Mouse (Mus musculus): ENCODE data around the gene Cdk4.
A peak's percentile ranks its signal among the peaks of the same experiment; 100 is the strongest.

The Cdk4 gene

DNA sequence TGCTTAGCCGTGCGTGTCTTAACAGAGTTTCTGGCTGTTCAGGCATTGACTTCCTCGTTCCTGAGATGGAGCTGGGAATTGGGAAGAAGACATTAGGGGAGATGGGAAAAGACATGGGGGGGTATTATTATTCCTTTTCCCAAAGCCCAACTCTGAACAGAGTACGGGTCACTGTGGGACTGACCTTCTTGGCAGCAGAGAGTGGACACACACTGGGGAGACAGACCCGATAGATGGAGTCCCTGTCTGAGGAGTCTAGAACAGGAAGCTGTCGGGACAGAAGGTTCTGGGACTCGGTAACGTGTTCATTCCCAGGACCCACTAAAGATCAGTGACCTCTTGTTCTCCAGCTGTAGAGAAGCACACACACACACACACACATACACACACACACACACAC, 12.3 kb downstream of the Cdk4 start:
- DNase-seq (ENCODE audit: low spot score) = no peak

DNA sequence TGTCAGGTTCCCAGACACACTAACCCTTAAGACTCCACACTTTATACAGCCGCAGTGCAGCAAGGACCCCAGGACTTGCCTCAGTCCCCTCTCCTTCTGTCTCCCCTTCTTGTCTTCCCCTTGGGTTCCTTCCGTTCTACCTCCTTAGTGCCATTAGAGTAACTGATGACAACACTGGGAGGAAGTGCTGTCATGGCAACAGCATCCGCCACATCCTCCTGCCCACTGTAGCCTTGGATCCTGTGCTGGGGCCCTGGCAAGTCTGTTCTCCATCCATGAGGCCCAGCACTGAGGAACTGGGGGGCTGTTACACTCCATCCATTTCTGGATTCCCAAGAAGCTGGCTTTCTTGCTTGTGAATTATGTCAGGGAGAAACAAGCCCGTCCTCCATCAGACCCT, 12.7 kb downstream of the Cdk4 start:
- no peak for DNase-seq (ENCODE audit: low spot score)

DNA sequence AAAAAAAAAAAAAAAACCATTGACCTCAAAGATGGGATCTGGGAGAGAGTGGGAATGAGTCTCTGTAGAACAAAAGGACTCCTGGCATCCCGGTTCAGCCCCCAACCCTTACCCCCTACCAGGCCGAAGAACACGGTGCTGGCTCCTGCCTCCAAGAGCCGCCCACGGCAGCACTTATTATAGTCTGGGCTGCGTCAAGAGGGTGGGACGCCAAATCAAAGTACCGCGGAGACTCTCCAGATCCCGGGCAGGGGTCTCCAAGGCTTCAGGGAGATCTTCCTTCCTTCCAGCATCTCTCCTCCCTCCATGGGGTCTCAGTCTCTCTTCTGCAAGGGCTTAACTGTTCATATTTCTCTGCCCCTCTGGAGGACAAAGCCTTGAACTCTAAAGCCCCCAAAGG, 14.2 kb downstream of the Cdk4 start:
- DNase-seq (ENCODE audit: low spot score) = no peak

DNA sequence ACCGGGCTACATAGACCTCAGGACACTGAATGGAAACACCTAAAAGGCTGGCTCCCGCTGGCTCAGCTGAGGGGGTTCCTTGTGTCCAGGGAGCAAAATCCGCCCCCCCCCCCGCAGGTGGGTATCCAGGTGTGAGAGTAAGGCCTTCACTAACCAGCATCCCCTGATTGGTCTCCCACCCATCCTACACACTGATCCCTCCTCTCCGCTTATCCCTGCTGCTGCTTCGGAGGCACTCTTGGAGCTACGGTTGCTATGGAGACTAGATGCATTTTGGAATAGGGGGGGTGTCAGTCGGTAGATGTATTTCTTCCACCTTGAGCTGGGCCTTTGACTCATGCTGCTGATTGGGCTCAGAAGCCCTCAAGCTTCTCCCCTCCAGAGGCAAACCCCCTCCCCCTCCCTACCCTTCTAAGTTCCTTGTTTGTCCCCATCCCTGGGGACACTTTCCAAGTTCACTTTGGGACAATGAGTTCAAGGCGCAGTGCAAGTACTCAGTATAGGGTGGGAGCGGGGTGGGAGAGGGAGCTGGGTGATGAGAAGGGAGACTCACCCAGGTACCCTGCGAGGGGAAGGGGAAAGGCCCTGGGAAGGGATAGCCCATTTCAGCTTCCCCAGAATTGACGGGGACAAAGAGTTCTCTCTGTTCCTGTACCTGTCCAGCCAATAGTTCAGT, 14.8 kb downstream of the Cdk4 start:
- no peak for DNase-seq (ENCODE audit: low spot score)

DNA sequence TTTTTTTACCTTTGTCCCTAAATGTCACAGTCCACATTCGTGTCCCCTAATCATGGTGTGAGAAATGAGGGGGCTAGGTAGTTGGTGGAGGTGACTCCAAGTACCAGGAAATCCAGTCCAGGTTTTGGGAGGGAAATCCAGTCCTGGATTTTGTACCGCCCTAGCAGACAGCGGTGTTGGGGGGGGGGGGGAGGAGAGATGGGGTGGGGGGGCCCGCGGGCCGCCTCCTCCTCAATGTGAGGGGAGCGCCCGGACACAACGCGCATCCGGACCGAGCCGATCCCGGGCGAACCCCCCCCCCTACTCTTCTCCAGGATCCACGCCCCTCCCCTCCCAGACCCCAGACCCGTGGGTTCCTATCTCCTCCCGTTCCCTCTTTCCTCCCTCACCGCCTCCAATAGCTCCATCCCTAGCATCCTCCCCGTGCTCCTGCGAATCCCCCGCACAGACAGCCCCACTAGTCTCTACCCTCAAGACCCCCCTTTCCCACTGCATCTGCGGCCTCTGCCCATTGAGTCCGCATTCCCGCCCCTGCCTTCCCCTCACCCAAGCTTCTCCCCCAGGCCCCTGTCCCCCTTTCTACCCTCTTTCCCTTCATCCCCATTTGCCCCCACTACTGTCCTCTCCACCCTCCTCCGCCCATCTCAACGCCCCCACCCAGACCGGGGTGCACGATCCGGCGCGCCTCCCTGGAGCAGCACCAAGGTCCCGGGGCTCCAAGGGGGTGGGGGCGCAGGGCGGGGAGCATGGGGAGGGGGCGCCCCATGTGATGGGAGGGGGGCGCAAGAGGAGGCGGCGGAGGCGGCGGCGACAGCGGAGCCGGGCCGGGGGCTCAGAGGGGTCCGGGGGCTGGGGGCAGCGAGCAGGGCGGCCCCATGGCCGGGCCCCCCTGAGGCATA, 15.6 kb downstream of the Cdk4 start:
- DNase-seq (ENCODE audit: low spot score) = peak; percentile 44

DNA sequence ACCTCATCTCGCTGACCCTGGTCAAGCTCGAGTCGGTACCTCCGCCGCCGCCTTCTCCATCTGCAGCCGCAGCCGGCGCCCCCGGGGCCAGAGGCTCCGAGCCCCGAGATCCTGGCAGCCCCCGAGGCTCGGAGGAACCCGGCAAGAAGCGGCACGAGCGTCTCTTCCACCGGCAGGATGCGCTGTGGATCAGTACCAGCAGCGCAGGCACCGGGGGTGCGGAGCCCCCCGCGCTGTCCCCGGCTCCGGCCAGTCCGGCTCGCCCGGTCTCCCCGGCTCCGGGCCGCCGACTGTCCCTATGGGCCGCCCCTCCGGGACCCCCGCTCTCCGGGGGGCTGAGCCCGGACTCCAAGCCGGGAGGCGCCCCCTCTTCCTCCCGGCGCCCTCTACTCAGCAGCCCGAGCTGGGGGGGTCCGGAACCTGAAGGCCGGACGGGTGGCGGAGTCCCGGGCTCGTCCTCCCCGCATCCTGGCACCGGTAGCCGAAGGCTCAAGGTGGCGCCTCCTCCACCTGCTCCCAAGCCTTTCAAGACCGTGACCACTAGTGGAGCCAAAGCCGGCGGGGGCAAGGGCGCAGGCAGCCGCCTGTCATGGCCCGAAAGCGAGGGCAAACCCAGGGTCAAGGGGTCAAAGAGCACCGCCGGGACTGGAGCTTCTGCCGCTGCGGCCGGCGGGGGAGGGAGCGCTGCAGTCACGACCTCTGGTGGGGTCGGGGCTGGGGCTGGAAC, 16.5 kb downstream of the Cdk4 start:
- DNase-seq (ENCODE audit: low spot score) = peak; percentile 37

DNA sequence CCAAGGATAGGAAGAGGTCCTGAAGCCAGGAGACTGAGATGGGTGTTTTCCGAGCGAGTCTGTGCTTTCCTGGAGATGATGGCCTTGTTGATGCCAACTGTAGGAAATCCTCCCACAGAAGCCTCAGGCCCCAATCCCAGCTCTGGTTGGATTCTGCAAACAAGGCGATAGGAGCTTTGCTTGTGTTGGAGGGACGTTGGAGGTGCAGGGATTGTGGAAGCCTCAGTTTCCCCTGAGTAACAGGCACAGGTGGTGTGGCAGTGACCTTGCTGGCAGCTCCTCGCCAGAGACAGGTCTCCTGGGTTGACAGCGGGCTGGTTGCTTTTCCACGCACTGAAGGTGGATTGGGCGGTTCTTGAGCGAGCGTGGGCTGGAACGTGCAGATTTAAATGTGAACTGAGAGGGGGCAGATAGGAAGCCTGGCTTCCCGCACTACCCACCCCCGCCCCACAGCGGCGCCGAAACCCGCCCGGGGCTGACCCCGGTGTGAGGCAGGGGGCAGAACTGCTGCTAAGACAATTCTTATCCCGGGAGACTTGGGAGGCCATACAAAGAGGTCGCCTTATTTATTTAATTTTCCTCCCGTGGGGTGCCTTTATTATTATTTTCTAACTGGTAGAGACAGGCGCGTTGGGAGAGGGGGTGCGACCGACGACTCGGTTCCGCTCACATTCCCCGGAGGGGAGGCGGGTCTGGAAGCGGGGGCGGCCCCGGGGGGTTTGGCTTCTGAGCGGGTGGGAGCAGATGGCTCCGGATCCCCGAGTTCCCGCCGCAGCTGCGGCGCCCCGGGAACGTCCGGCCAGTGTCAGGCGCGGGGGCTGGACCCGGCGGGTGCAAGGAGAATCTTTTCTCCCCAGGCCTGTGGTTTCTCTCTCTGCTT, 17.8 kb downstream of the Cdk4 start:
- DNase-seq (ENCODE audit: low spot score) = no peak

DNA sequence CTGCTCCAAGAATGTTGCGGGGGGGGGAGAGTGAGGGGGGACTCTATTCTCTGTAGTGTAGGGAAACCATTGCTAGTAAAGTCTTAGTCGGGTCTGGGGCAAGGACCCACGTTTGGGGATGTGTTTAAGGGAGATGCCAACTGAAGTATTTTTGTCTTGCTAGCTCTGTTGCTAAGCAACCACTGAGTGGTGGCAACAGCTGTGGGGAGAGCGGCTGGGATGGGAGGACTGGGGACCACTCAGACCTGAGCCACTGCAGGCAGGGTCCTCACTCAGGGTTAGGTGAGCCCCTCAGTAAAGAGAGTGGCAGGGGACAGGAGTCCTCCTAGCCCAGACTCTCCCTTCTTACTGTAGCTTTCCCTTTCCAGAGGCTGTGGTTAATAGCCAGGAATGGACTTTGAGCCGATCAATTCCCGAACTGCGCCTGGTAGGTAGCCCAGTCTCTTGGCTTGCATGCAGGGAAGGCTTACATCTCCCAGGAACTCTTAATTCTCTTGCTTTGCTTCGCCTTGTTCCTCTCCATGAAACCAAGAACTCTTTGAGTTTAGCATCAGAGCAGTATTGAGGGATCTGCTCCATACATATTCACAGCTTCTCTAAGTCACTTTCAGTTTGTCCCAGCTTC, 18.8 kb downstream of the Cdk4 start:
- DNase-seq (ENCODE audit: low spot score) = no peak

DNA sequence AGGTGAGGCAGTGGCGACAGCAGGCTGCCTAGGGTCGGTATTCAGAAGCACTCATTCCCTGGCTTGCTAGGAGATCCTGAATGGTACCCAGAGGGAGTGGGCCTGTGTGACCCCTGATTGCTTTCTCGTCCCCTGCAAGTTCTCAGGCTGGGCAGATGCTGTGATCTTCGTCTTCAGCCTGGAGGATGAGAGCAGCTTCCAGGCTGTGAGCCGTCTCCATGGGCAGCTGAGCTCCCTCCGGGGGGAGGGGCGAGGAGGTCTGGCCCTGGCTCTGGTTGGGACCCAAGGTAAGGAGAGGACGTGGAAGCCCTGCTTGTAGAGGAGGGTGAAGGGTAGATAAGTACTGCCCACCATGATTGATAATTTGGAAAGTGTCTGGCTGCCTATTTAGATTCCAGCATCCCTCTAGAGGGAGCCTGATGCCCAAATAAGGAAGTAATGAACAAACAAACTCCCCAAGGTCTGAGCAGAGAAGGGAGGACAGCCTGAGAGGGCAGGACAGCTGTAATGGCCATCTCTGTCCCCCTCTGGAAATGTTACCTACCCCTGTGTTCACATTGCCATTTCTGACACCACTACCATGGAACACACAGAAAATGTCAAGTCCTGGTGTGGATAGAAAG, 20.1 kb downstream of the Cdk4 start:
- DNase-seq (ENCODE audit: low spot score) = no peak

DNA sequence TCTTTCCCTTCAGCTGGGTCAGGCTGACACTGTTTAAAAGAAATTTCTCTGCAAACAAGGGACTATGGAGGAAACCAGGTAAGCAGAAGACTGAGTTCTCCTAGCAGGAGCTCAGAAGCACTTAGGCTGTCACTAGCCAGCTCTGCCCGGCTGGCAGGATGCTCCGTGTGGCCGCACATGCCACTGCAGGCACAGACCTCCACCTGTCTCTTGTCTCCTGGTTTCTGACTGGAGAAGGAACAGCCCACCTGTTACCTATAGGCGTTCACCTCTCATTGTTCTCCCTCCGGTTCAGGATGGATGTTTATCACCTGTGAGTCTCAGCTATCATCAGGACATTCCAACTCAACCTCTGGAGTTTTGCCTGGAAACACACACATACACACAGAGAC, 20.6 kb downstream of the Cdk4 start:
- DNase-seq (ENCODE audit: low spot score) = no peak

DNA sequence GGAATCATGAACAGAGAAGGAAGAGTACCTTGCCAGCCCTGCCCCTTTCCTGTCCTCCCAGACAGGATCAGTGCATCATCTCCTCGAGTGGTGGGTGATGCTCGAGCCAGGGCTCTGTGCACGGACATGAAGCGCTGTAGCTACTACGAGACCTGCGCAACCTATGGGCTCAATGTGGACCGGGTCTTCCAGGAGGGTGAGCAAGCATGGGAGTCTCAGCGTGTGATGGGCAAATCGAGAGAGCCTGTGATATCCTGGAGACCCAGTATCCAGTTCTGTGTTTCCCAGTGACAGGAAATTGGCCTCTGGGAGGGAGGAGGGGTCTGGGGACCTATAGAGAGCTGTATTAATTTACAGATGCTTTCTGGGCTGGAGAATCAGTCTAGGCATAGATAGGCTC, 21.7 kb downstream of the Cdk4 start:
- DNase-seq (ENCODE audit: low spot score) = no peak

DNA sequence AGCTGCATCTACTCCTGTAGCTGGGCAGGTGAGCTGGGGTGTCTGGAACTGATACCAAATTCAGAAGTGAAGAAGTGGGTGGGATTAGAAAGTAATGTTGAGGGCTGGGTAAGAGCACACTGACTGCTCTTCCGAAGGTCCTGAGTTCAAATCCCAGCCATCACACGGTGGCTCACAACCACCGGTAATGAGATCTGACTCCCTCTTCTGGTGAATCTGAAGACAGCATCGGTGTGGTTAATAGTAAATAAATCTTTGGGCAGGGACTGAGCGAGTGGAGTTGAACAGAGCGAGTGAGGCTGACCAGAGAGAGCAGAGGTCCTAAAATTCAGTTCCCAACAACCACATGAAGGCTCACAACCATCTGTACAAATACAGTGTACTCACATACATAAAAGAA, 22.3 kb downstream of the Cdk4 start:
- DNase-seq (ENCODE audit: low spot score) = no peak

DNA sequence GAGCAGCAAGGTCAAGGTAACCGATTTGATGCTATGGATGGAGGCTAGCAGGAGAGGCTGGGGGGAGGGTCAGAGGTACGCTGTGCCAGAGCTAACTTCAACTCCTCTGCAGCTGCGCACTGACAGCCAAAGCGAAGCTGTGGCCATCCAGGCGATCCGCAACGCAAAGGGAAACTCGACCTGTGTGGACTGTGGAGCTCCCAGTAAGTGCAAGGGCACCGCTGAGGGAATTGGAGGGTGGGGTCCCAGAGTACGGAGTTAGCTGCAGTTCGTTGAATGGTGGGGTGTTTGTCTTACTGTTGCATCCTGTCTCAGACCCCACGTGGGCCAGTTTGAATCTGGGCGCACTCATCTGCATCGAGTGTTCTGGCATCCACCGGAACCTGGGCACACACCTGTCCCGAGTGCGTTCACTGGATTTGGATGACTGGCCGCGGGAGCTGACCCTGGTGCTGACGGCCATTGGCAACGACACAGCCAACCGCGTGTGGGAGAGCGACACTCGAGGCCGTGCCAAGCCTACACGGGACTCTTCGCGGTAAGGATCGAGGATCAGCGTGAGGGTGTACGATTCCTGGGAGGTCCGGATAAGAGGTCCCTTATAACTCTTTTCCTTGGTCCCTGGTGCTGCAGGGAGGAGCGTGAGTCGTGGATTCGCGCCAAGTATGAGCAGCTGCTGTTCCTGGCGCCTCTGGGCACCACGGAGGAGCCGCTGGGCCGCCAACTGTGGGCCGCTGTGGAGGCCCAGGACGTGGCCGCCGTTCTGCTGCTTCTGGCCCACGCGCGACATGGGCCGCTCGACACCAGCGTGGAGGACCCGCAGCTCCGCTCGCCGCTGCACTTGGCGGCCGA, 27.5 kb downstream of the Cdk4 start:
- DNase-seq (ENCODE audit: low spot score) = no peak

DNA sequence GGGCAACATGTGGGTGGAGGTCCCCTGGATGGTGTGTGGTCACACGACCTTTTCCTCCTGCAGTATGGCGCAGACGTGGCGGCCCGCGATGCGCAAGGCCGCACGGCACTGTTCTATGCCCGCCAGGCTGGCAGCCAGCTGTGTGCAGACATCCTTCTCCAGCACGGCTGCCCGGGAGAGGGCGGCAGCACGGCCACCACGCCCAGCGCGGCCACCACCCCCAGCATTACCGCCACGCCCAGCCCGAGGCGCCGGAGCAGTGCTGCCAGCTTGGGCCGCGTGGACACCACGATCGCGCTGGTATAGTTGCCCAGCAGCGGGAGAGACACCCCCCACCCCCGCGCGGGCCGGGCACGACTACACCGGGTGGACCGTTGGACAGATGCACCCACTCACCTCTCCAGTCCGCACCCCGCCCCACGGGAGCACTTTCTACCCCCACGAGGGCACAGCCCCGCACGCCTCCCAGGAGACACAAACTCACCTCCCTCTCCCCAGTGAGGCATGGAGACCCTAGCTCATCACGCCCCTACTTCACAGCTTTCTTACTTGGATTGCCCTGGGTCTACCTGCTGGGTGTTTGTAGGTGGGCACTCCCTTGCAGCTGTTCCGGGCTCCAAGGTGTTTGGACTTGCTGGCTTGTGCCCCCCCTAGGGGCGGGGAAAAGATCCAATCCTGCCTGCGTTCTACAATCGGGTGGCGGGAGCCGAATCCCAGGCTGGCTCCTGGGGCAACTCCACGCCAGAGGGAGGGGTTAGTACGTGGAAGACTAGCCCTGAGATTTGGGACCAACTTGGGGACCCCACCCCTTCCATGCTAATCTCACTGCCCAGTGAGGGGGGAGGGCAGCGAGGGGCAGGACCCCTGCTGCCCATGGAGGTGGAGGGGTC, 28.4 kb downstream of the Cdk4 start:
- DNase-seq (ENCODE audit: low spot score) = no peak

DNA sequence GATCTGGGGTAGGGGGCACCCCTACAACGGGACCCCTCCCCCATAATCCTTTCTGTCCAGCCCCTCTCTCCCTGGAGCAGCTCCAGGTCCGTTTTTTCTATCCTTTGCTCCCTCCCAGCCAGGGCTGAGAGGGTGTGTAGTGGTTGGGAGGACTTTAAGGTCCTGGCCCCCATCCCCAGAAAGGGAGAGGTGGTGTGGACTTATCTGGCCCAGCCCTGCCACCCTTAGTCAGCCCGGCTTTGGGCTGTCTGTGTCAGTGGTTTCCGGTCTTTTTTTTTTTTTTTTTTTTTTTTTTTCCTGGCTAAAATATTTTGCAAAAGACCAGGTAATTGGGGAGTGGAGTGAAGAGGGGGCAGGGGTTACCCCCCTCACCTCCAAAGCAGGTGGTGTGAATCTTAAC, 29.4 kb downstream of the Cdk4 start:
- no peak for DNase-seq (ENCODE audit: low spot score)

DNA sequence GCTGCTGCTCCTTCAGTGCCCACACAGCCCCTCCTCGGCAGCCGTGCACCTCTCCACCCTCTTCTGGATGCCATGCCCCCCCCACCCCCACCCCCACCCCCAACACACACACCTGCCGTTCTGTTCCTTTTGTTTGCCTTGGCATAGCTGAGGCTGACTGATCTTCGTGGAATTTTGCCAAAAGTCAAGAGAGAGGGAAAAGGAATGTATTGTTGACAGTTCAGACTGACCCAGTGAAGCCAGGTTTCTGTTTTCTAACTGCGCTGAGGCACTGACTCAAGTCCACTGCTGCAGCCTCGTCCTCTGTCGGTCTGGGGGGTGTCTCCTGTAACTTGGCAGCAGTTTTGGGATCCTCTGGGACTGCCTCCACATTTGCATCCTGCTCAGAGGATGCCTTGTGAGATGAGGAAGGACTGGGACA, 31.1 kb downstream of the Cdk4 start:
- DNase-seq (ENCODE audit: low spot score) = peak; percentile 30

DNA sequence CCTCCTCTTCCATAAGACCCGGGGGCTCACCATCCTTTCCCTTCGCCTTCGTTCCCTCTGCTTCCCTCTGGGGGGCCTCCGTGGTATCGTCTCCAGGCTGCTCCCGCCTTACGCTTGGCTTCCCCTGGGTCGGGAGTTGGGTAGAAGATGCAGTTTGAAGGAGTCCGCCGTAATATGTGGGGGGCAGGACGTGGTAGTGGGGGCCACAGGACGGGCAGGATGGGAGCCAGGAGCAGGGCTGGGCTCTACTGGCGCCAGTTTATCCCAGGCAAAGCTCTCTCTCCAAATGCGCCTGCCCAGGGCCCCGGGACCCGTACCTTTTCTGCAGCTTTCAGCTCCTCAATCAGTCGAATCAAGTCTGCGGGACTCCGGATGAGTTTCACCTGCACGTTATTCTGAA, 35.2 kb downstream of the Cdk4 start:
- no peak for DNase-seq (ENCODE audit: low spot score)

DNA sequence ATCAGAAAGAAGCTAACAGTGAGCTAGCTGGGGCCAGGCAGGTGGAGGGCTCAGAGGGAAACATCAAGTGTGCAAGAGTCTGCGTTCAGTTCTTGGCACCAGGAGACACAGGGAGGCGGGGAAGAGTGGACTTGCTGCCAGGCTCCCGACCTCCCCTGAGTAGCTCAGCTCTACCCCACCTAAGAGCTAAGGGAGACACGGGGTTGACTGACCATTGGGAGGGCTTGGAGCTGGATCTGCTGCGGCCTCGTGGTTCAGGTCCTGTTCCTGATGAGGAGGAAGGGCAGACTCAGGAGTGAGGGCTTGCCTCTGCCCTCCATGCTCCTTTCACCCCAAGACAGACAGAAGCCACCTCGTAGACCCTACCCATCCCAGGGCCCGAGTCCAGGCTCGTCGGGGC, 35.9 kb downstream of the Cdk4 start:
- DNase-seq (ENCODE audit: low spot score) = no peak

DNA sequence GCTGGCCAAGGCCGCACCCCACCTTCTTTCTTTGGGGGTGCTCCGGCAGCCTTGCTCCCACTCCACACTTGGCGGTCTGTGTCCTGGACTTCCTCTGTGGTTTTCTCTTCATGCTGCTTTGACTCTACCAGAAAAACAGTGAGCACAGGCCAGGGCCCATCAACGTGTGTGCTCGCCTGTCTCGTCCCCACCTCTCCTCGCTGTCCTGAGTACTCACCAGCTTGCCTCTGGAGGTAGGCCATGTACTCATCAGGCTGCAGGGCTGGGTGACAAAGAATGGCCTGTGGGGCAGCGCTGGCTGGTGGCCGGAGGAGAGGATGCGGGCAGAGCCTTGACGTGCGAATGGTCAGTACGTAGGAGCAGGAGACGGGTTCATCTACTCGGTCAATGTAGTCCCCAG, 36.5 kb downstream of the Cdk4 start:
- no peak for DNase-seq (ENCODE audit: low spot score)

Measured in yolk sac, embryonic 10.5 days (tissue).